Mouse (Mus musculus): ENCODE results near the gene Rcl1. TPM values are rescaled to one million over a fixed set of nuclear protein-coding genes. Genes with fewer than 3 reads are reported as not detected.

Gene Rcl1
- total and polyA plus RNA-seq, 2 experiments from 2014 or later, result 23.6 to 34.6 TPM

DNA sequence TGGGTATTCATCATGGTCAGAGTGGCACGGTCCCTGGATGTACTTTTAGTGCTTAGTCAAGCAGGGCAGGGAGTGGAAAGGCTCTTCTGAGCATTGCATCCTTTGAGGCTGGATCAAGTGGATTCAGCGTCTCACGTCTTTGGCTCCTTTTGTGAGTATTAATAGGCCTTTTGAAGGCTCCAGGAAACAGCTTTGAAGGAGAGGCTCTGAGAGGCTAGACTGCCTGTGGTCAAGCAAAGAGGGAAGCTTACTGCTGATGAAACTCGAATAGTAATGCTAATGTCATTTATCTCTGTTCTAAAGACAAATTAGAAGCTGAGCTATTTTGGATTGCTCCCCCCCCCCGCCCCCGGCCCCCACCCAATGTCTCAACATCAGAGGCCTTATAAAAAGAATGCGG lies 83.9 kb downstream of the Rcl1 start:
- H3K4me1 ChIP-seq (ENCODE audit: insufficient read depth, low read length), result peaks cover 4% of the 10 kb centered on the region; the same call in 1 of the 2 replicates
- ATAC-seq (ENCODE audit: low FRiP score) (no peak), DNase-seq (ENCODE audit: low spot score) (no peak)
- no peak overlapping the region for H3K4me3 ChIP-seq (ENCODE audit: low read depth, low read length)
- WGBS, result 12% methylated on average over 7 of the region's 7 CpGs
- H3K27me3 ChIP-seq (ENCODE audit: insufficient read depth, low read length), result no peaks in the 10 kb centered on the region
- no peak overlapping the region for H3K9ac ChIP-seq (replicated peaks; ENCODE audit: low read length, poor library complexity, severe bottlenecking)
- no peak overlapping the region for H3K27ac ChIP-seq (ENCODE audit: low read depth, low read length)
- no peaks in the 10 kb centered on the region for H3K36me3 ChIP-seq (ENCODE audit: insufficient read depth, low read length)
- no peak overlapping the region for H3K4me2 ChIP-seq (ENCODE audit: low read depth, low read length, poor library complexity, severe bottlenecking)
- no peak for TF ChIP-seq CTCF (IDR thresholded peaks at IDR 0.05)
- H3K9me3 ChIP-seq (ENCODE audit: low read length), result no peaks in the 10 kb centered on the region

DNA sequence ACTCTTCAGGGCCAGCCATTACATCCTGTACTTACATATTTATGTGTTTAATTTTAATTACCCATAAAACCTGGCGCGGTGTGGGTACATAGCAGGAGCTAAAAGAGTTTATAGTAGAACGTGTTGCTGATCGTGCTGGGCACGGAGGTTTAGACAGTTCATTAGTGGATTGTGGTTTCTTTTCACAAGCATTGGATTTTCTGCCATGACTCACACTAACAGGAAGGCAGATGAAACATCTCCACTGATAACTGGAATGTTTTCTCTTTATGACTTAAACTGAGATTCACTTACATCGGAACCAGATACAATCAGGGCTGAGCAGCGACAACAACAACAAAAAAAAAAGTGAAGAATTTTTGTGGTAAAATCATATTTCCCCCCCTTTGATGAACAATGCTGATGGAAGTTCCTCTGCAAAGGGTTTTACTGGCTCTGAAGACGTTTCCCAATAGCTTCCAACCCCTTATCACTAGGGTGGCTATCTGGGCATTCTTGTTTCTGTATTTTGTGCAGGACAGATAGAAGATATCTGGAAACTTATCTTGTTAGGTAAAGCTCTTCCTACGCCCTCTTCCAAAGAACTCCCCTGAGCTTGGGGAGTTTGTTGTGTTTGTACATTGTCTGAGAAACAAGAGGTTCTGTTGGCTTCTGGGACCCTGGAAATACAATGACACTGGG lies 84.5 kb downstream of the Rcl1 start:
- Histone ChIP-seq H3K27me3 (ENCODE audit: insufficient read depth, low read length) (no peaks in the 10 kb centered on the region), H3K4me1 (ENCODE audit: insufficient read depth, low read length) (peaks cover 4% of the 10 kb centered on the region; the same call in 1 of the 2 replicates), H3K9ac (replicated peaks; ENCODE audit: low read length, poor library complexity, severe bottlenecking) (no peak overlapping the region), H3K4me2 (ENCODE audit: low read depth, low read length, poor library complexity, severe bottlenecking) (no peak overlapping the region), H3K4me3 (ENCODE audit: low read depth, low read length) (no peak overlapping the region), H3K36me3 (ENCODE audit: insufficient read depth, low read length) (no peaks in the 10 kb centered on the region), H3K27ac (ENCODE audit: low read depth, low read length) (no peak overlapping the region), H3K9me3 (ENCODE audit: low read length) (no peaks in the 10 kb centered on the region)
- ATAC-seq (ENCODE audit: low FRiP score) (no peak), DNase-seq (ENCODE audit: low spot score) (no peak)
- TF ChIP-seq CTCF (IDR thresholded peaks at IDR 0.05), result no peak
- 53% methylated on average over 9 of the region's 9 CpGs for WGBS

DNA sequence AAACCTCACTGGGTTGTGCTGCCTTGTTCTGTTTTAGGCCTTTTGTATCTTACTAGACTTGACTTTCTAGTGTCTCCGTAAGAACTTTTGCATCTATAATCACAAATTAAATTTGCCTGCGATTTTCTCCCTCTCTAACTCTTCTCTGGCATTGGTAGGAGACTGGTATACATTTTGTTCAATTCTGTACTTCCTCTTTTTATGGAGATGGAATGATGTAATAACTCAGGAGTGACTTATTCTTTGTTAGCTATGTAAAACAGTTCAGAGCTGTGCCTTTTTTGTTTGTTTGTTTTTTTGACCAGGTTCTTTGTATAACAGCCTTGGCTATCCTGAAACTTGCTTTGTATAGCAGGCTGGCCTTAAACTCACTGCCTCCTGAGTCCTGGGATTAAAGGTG lies 87.7 kb downstream of the Rcl1 start:
- Histone ChIP-seq H3K4me3 (ENCODE audit: low read depth, low read length) (no peak overlapping the region), H3K27me3 (ENCODE audit: insufficient read depth, low read length) (no peaks in the 10 kb centered on the region), H3K4me1 (ENCODE audit: insufficient read depth, low read length) (peaks cover 4% of the 10 kb centered on the region; the same call in 1 of the 2 replicates), H3K36me3 (ENCODE audit: insufficient read depth, low read length) (no peaks in the 10 kb centered on the region), H3K9ac (replicated peaks; ENCODE audit: low read length, poor library complexity, severe bottlenecking) (no peak overlapping the region), H3K4me2 (ENCODE audit: low read depth, low read length, poor library complexity, severe bottlenecking) (no peak overlapping the region), H3K27ac (ENCODE audit: low read depth, low read length) (no peak overlapping the region), H3K9me3 (ENCODE audit: low read length) (no peaks in the 10 kb centered on the region)
- no peak for ATAC-seq (ENCODE audit: low FRiP score)
- DNase-seq (ENCODE audit: low spot score), result no peak
- no peak for TF ChIP-seq CTCF (IDR thresholded peaks at IDR 0.05)
- 97% methylated on average over 2 of the region's 2 CpGs for WGBS

MicroRNAs within 50 kb of the gene (microRNA counts, 519-probe panel; counts per million panel counts)
- 2,936 counts per million, percentile 69 among the panel's probes with 10 or more counts for microRNA mmu-miR-101b

Small RNAs within 50 kb of the gene (microRNA-seq; reads per million reads assigned to microRNA genes)
- 2,799 reads per million, percentile 82 among the genes with 10 or more reads in this experiment for gene Mir101b (ENCODE audit: borderline number of aligned reads)

Other genes starting within 250 kb of the Rcl1 start
- gene Plpp6, start 137.4 kb upstream of the Rcl1 start, total RNA-seq (2014; rRNA removed), result 23.3 and 27.8 TPM in 2 replicates
- 17.8 and 20.0 TPM in 2 replicates for gene Plpp6, start 137.4 kb upstream of the Rcl1 start, polyA plus RNA-seq (2015; fragmentation: Nextera tagmentation; extraction: Ambion mirVana)
- 2.1 and 3.3 TPM in 2 replicates for gene 4430402I18Rik, start 133.6 kb upstream of the Rcl1 start, total RNA-seq (2014; rRNA removed)
- gene 4430402I18Rik, start 133.6 kb upstream of the Rcl1 start, polyA plus RNA-seq (2015; fragmentation: Nextera tagmentation; extraction: Ambion mirVana), result 2.3 and 2.7 TPM in 2 replicates
- gene Cdc37l1, start 111.0 kb upstream of the Rcl1 start, total RNA-seq (2014; rRNA removed), result 52.2 and 74.0 TPM in 2 replicates
- 33.1 and 34.2 TPM in 2 replicates for gene Cdc37l1, start 111.0 kb upstream of the Rcl1 start, polyA plus RNA-seq (2015; fragmentation: Nextera tagmentation; extraction: Ambion mirVana)
- gene Ak3, start 53.4 kb upstream of the Rcl1 start, total RNA-seq (2014; rRNA removed), result 75.4 and 99.4 TPM in 2 replicates
- 69.0 and 74.6 TPM in 2 replicates for gene Ak3, start 53.4 kb upstream of the Rcl1 start, polyA plus RNA-seq (2015; fragmentation: Nextera tagmentation; extraction: Ambion mirVana)
- gene Jak2, start 150.5 kb downstream of the Rcl1 start, total RNA-seq (2014; rRNA removed), result 35.3 and 37.6 TPM in 2 replicates
- gene Jak2, start 150.5 kb downstream of the Rcl1 start, polyA plus RNA-seq (2015; fragmentation: Nextera tagmentation; extraction: Ambion mirVana), result 10.7 and 12.0 TPM in 2 replicates
- 4.6 TPM in 1 of 2 replicates, not detected in the other for gene Insl6, start 224.0 kb downstream of the Rcl1 start, total RNA-seq (2014; rRNA removed)
- gene Insl6, start 224.0 kb downstream of the Rcl1 start, polyA plus RNA-seq (2015; fragmentation: Nextera tagmentation; extraction: Ambion mirVana), result 1.5 and 1.8 TPM in 2 replicates
- 4.5 and 5.8 TPM in 2 replicates for gene Rln1, start 233.3 kb downstream of the Rcl1 start, total RNA-seq (2014; rRNA removed)
- gene Rln1, start 233.3 kb downstream of the Rcl1 start, polyA plus RNA-seq (2015; fragmentation: Nextera tagmentation; extraction: Ambion mirVana), result 6.9 and 7.2 TPM in 2 replicates